23 mouse cellular contexts compared by ENCODE assay signal in genomic region chr13:20107953-20108498, GRCm38 (mm10). TPM values are rescaled to one million over a fixed set of nuclear protein-coding genes. Genes with fewer than 3 reads are reported as not detected.
DNase-seq lines count a peak whose midpoint lies in the region; ATAC-seq lines count a peak whose summit lies in the region.
"Had no signal": no experiment of that assay in that cellular context is flagged by ENCODE, and none has a peak within 500 bp of the region (broad histone marks: within the 10 kb centered on the region; RNA-seq: fewer than 3 reads in every experiment).

No protein-coding gene starts in this region.

- H3K36me3 ChIP-seq in neural tube, embryonic 15.5 days: no peaks in the 10 kb centered on the region
- H3K36me3 ChIP-seq: embryonic facial prominence, embryonic 10.5 days; heart, embryonic 10.5 days; hindbrain, embryonic 10.5 days had no signal

- H3K4me3 ChIP-seq in neural tube, embryonic 15.5 days (replicated peaks): no peak overlapping the region
- H3K4me3 ChIP-seq: embryonic facial prominence, embryonic 10.5 days; forebrain, embryonic 13.5 days; gastrocnemius, adult 2 months; heart, embryonic 10.5 days; hindbrain, embryonic 10.5 days had no signal

- H3K27ac ChIP-seq in neural tube, embryonic 15.5 days (replicated peaks): no peak overlapping the region
- H3K27ac ChIP-seq: embryonic facial prominence, embryonic 10.5 days; forebrain, embryonic 13.5 days; heart, embryonic 10.5 days; hindbrain, embryonic 10.5 days; hindbrain, embryonic 14.5 days had no signal

- H3K9ac ChIP-seq in neural tube, embryonic 15.5 days (replicated peaks): no peak overlapping the region
- H3K9ac ChIP-seq: forebrain, embryonic 13.5 days; forebrain, postnatal 0 days; hindbrain, embryonic 14.5 days had no signal

- intact Hi-C loops in heart, postnatal 25 days (cut with DNase I): no loop called here

- ATAC-seq in neural tube, embryonic 15.5 days (ENCODE audit: low FRiP score): no peak
- peak; percentile 61 for ATAC-seq in megakaryocyte progenitor cell, adult 5-6 weeks (replicated peaks; ENCODE audit: poor library complexity)
- ATAC-seq: CD4-positive, CD25-positive, alpha-beta regulatory T cell, adult 4 months; forebrain, embryonic 13.5 days; forebrain, postnatal 0 days had no signal

- H3K9me3 ChIP-seq in neural tube, embryonic 15.5 days (replicated peaks): no peaks in the 10 kb centered on the region
- H3K9me3 ChIP-seq: embryonic facial prominence, embryonic 10.5 days; forebrain, embryonic 13.5 days; heart, embryonic 10.5 days; hindbrain, embryonic 10.5 days had no signal

- WGBS in neural tube, embryonic 15.5 days: 92% methylated on average over 5 of the region's 5 CpGs

- H3K4me1 ChIP-seq in neural tube, embryonic 15.5 days: peaks cover 9% of the 10 kb centered on the region; the same call in 1 of the 2 replicates

- DNase-seq in heart, adult 11 months: peak; percentile 84
- no peak for DNase-seq in heart, postnatal 25 days (ENCODE audit: low spot score)
- peak; percentile 10 for DNase-seq in neural tube, embryonic 10.5 days (ENCODE audit: extremely low spot score, low spot score)
- DNase-seq in testis, postnatal 14 days (ENCODE audit: low spot score): no peak
- DNase-seq in retina, embryonic 14.5 days (ENCODE audit: low spot score): no peak
- DNase-seq: adrenal gland, postnatal 10 days; B cell, adult 2 months; cerebellum, adult 18-20 months; cerebellum, adult 9-11 months; cerebellum, postnatal 36 days; forebrain, postnatal 0 days; gastrocnemius, adult 2 months; gastrocnemius, postnatal 25 days; heart, adult 18-20 months; heart, postnatal 10 days had no signal

- H3K4me2 ChIP-seq in neural tube, embryonic 15.5 days: no peak overlapping the region
- H3K4me2 ChIP-seq: forebrain, embryonic 13.5 days; hindbrain, embryonic 14.5 days had no signal

- no peaks in the 10 kb centered on the region for H3K27me3 ChIP-seq in neural tube, embryonic 15.5 days (replicated peaks)

RNA-seq across cellular contexts. Expression of gene Elmo1, which starts 17.6 kb away (rescaled TPM):
- 10 to 100 TPM in 1 of 2 experiments, 1 to 10 TPM in 1; 9.8 to 10.2 TPM for total RNA-seq in heart, postnatal 25 days (2021)
- polyA plus RNA-seq in neural tube, embryonic 15.5 days (2015; fragmentation: Nextera tagmentation; extraction: Ambion mirVana): 42.9 and 43.3 TPM in 2 replicates
- total RNA-seq in megakaryocyte progenitor cell, adult 5-6 weeks (2015): 97.9 and 103 TPM in 2 replicates
- total RNA-seq in megakaryocyte progenitor cell, adult 5-6 weeks (2017): 42.0 and 61.9 TPM in 2 replicates

Comparison
In these comparisons a context has a peak if more than half of its experiments do, and no peak if none do; other contexts are left out.
1. DNase-seq: peak in heart, adult 11 months (single experiment) and neural tube, embryonic 10.5 days (single experiment); none in heart, postnatal 25 days (single experiment), testis, postnatal 14 days (single experiment) and retina, embryonic 14.5 days (single experiment).